Mouse (Mus musculus) heart, postnatal 36 days (tissue): ENCODE results near the gene Sec1. TPM values are rescaled to one million over a fixed set of nuclear protein-coding genes. Genes with fewer than 3 reads are reported as not detected.

ENCODE experiments used
- DNase-seq, 2 experiments: peaks; one replicate each; pipeline ENCODE4 v3.0.0; 2021 to 2022
- intact Hi-C: fragments of 180-260 bp; cut with DNase I; formaldehyde crosslinking; loops from one replicate; pipeline ENCODE4 v1.15.1; 2025
- total RNA-seq, 2 experiments: library from RNA; stranded (reverse); gene quantifications; 2 replicates each; pipeline ENCODE4 v1.2.3; 2021

Gene Sec1
- total RNA-seq, 2 experiments from 2014 or later: 0.22 TPM; not detected in 1

GRCm38 (mm10) chr7:45706721-45707241, 12.6 kb upstream of the Sec1 start:
- peak; percentile 89 to 93 for DNase-seq
- intact Hi-C loops: loop anchor here (5.0 kb wide), 1 partner anchor 1001 kb away; no protein-coding TSS in a partner anchor

GRCm38 (mm10) chr7:45705873-45706281, 11.7 kb upstream of the Sec1 start:
- intact Hi-C loops: loop anchor here (5.0 kb wide), 1 partner anchor 1001 kb away; no protein-coding TSS in a partner anchor
- peak; percentile 88 to 92 for DNase-seq

GRCm38 (mm10) chr7:45705443-45705864, 11.3 kb upstream of the Sec1 start:
- DNase-seq: no peak
- intact Hi-C loops: loop anchor here (5.0 kb wide), 1 partner anchor 1002 kb away; no protein-coding TSS in a partner anchor

GRCm38 (mm10) chr7:45704730-45705442, 10.7 kb upstream of the Sec1 start, which contains the start of gene Dbp:
TSS of gene Dbp (plus strand) at chr7:45705088.
- DNase-seq: peak; percentile 96 to 98
- intact Hi-C loops: loop anchor here (5.0 kb wide), 1 partner anchor 1002 kb away; no protein-coding TSS in a partner anchor

- intact Hi-C loops: no loop called here
Measured at GRCm38 (mm10) chr7:45704046-45704559, 9.9 kb upstream of the Sec1 start.

GRCm38 (mm10) chr7:45703521-45704033, 9.4 kb upstream of the Sec1 start:
- intact Hi-C loops: no loop called here
- no peak for DNase-seq

More at GRCm38 (mm10) chr7:45704046-45704559, 9.9 kb upstream of the Sec1 start:
- DNase-seq: peak; percentile 61 to 75

GRCm38 (mm10) chr7:45702809-45703520, 8.8 kb upstream of the Sec1 start:
- intact Hi-C loops: no loop called here
- no peak for DNase-seq

- intact Hi-C loops: no loop called here
- DNase-seq: no peak
Measured at GRCm38 (mm10) chr7:45702316-45702715, 8.1 kb upstream of the Sec1 start.

- DNase-seq: no peak
- intact Hi-C loops: no loop called here
Measured at GRCm38 (mm10) chr7:45701607-45702006, 7.4 kb upstream of the Sec1 start.

GRCm38 (mm10) chr7:45701072-45701471, 6.9 kb upstream of the Sec1 start:
- intact Hi-C loops: no loop called here
- DNase-seq: peak in 1 of 2 experiments; percentile 52

GRCm38 (mm10) chr7:45700301-45701015, 6.3 kb upstream of the Sec1 start:
- intact Hi-C loops: no loop called here
- peak; percentile 75 to 80 for DNase-seq

- intact Hi-C loops: no loop called here
- DNase-seq: no peak
Measured at GRCm38 (mm10) chr7:45699523-45700141, 5.4 kb upstream of the Sec1 start, which contains the start of gene Car11. TSS of gene Car11 (plus strand) at chr7:45699843.

GRCm38 (mm10) chr7:45697894-45698293, 3.7 kb upstream of the Sec1 start:
- intact Hi-C loops: no loop called here
- DNase-seq: no peak

GRCm38 (mm10) chr7:45695098-45695497, 896 bp upstream of the Sec1 start:
- intact Hi-C loops: no loop called here
- DNase-seq: peak in 1 of 2 experiments; percentile 1

GRCm38 (mm10) chr7:45692364-45692763, 1.8 kb downstream of the Sec1 start:
- intact Hi-C loops: no loop called here
- DNase-seq: no peak

- intact Hi-C loops: no loop called here
Measured at GRCm38 (mm10) chr7:45689800-45690199, 4.4 kb downstream of the Sec1 start.

GRCm38 (mm10) chr7:45689099-45689498, 5.1 kb downstream of the Sec1 start:
- DNase-seq: no peak
- intact Hi-C loops: no loop called here

More at GRCm38 (mm10) chr7:45689800-45690199, 4.4 kb downstream of the Sec1 start:
- no peak for DNase-seq

GRCm38 (mm10) chr7:45686841-45687240, 7.4 kb downstream of the Sec1 start:
- intact Hi-C loops: no loop called here
- DNase-seq: no peak

- intact Hi-C loops: no loop called here
- DNase-seq: no peak
Measured at GRCm38 (mm10) chr7:45685811-45686210, 8.4 kb downstream of the Sec1 start.
